Mouse (Mus musculus) G1E (cell line): ENCODE measurements around the gene Tns1.

ENCODE experiments used
- CTCF ChIP-seq: IDR thresholded peaks from 2 replicates; pipeline ENCODE4 v1.5.1; 2012; ENCODE audit warnings: low read depth, low read length, inconsistent platforms, mixed read lengths
- POLR2AphosphoS5 ChIP-seq: IDR thresholded peaks from 2 replicates; pipeline ENCODE4 v1.6.1; 2012; ENCODE audit warnings: low read depth, low read length, inconsistent platforms; ENCODE audit not compliant: insufficient replicate concordance

- TF ChIP-seq POLR2AphosphoS5, result no peak
- TF ChIP-seq CTCF, result no peak
These were observed 126.9 kb downstream of the Tns1 start for GRCm38 (mm10) chr1:73997341-73997740.
